Mouse (Mus musculus) cerebellum, adult 2 months (tissue): ENCODE measurements around the gene Vps9d1.

ENCODE experiments used
- CTCF ChIP-seq: fragments of 200-500 bp; IDR thresholded peaks from 2 replicates; pipeline ENCODE4 v1.5.1; 2011; ENCODE audit warnings: low read depth, mild to moderate bottlenecking, control low read depth, low read length, moderate library complexity, borderline replicate concordance; ENCODE audit not compliant: insufficient read depth
- POLR2A ChIP-seq: fragments of 200-500 bp; IDR thresholded peaks from 2 replicates; pipeline ENCODE4 v1.6.1; 2011; ENCODE audit warnings: low read length, control low read depth, borderline replicate concordance; ENCODE audit not compliant: insufficient read depth

DNA sequence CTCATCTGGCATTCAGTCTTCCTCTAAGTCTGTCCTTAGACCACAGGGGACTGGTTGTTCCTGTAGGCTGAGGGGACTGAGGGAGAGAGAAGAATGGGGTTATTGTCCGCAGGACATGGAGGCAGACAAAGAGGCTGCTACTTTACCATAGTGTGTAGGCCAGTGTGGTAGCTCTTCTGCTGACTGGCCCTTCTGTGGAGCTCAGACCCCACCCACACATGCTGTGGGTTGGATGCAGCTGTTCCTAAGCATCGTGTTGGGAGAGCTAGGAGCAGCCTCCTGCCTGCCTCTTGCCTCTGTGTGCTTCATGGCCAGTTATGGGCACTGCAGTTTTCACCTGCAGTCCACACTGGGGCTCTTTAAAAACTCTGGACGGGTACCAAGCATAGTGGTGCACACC lies 3.0 kb upstream of the Vps9d1 start:
- no peak for TF ChIP-seq POLR2A
- no peak for TF ChIP-seq CTCF
